Mouse (Mus musculus): ENCODE measurements around the gene Olfr427.
"Not testable (repeated sequence)": the region's sequence is repeated elsewhere in the genome, so short reads cannot be mapped to it uniquely, and the experiment has no call there.

Gene Olfr427

GRCm38 (mm10) chr1:174096591-174096990, at the start of gene Olfr427:
Gene Olfr427 (plus strand): TSS chr1:174096891.
- DNase-seq (ENCODE audit: low read depth, low spot score): no peak

- DNase-seq (ENCODE audit: low read depth, low spot score): not testable (repeated sequence)
Observed at GRCm38 (mm10) chr1:174048227-174048626, 48.5 kb upstream of the Olfr427 start.

GRCm38 (mm10) chr1:174048893-174049292, 47.8 kb upstream of the Olfr427 start, which contains the start of gene Olfr432:
Gene Olfr432 (plus strand): TSS chr1:174049205.
- DNase-seq (ENCODE audit: low read depth, low spot score): no peak

GRCm38 (mm10) chr1:174049357-174049756, 47.3 kb upstream of the Olfr427 start:
- DNase-seq (ENCODE audit: low read depth, low spot score): not testable (repeated sequence)

GRCm38 (mm10) chr1:174050532-174050931, 46.2 kb upstream of the Olfr427 start:
- no peak for DNase-seq (ENCODE audit: low read depth, low spot score)

GRCm38 (mm10) chr1:174051515-174051914, 45.2 kb upstream of the Olfr427 start:
- DNase-seq (ENCODE audit: low read depth, low spot score): no peak

GRCm38 (mm10) chr1:174051931-174052536, 44.7 kb upstream of the Olfr427 start:
- DNase-seq (ENCODE audit: low read depth, low spot score): no peak

GRCm38 (mm10) chr1:174052981-174053380, 43.7 kb upstream of the Olfr427 start:
- no peak for DNase-seq (ENCODE audit: low read depth, low spot score)

- DNase-seq (ENCODE audit: low read depth, low spot score): no peak
Observed at GRCm38 (mm10) chr1:174055248-174055647, 41.4 kb upstream of the Olfr427 start.

GRCm38 (mm10) chr1:174066305-174066704, 30.4 kb upstream of the Olfr427 start, which contains the start of gene Olfr430:
Gene Olfr430 (plus strand): TSS chr1:174066605.
- DNase-seq (ENCODE audit: low read depth, low spot score): no peak

GRCm38 (mm10) chr1:174084031-174084430, 12.7 kb upstream of the Olfr427 start, which contains the start of gene Olfr429:
Gene Olfr429 (plus strand): TSS chr1:174084331.
- DNase-seq (ENCODE audit: low read depth, low spot score): no peak

- no peak for DNase-seq (ENCODE audit: low read depth, low spot score)
Observed at GRCm38 (mm10) chr1:174103735-174104134, 7.0 kb downstream of the Olfr427 start.

GRCm38 (mm10) chr1:174121062-174121461, 24.4 kb downstream of the Olfr427 start, which contains the start of gene Olfr231:
Gene Olfr231 (minus strand): TSS chr1:174121162.
- no peak for DNase-seq (ENCODE audit: low read depth, low spot score)

GRCm38 (mm10) chr1:174131217-174131616, 34.5 kb downstream of the Olfr427 start, which contains the start of gene Olfr424:
Gene Olfr424 (plus strand): TSS chr1:174131517.
- DNase-seq (ENCODE audit: low read depth, low spot score): no peak

- no peak for DNase-seq (ENCODE audit: low read depth, low spot score)
Observed at GRCm38 (mm10) chr1:174131999-174132398, 35.3 kb downstream of the Olfr427 start.

GRCm38 (mm10) chr1:174141384-174141783, 44.7 kb downstream of the Olfr427 start:
- no peak for DNase-seq (ENCODE audit: low read depth, low spot score)

- DNase-seq (ENCODE audit: low read depth, low spot score): no peak
Observed at GRCm38 (mm10) chr1:174146696-174147095, 50.0 kb downstream of the Olfr427 start.

- no peak for DNase-seq (ENCODE audit: low read depth, low spot score)
Observed at GRCm38 (mm10) chr1:174149289-174149688, 52.6 kb downstream of the Olfr427 start.
